Mouse (Mus musculus) bone marrow macrophage, adult 2 months (primary cell): ENCODE results near the gene Snrnp70. TPM values are rescaled to one million over a fixed set of nuclear protein-coding genes. Genes with fewer than 3 reads are reported as not detected.

Source experiments
- H3K27ac ChIP-seq: 2 replicates; pipeline ENCODE4 v1.5.1; 2012; ENCODE audit warnings: low read depth, low read length; ENCODE audit not compliant: insufficient read depth
- H3K4me1 ChIP-seq: 2 replicates; pipeline ENCODE4 v1.6.1; 2012; ENCODE audit warnings: low read length; ENCODE audit not compliant: control insufficient read depth, insufficient read depth
- H3K4me3 ChIP-seq: 2 replicates; pipeline ENCODE4 v1.5.1; 2012; ENCODE audit warnings: mild to moderate bottlenecking, low read length, moderate library complexity; ENCODE audit not compliant: insufficient read depth
- CTCF ChIP-seq: IDR thresholded peaks from 2 replicates; pipeline ENCODE4 v1.5.1; 2012; ENCODE audit warnings: low read depth, mild to moderate bottlenecking, low read length, moderate library complexity
- POLR2A ChIP-seq: IDR thresholded peaks from 2 replicates; pipeline ENCODE4 v1.6.1; 2012; ENCODE audit warnings: mild to moderate bottlenecking, low read depth, low read length, borderline replicate concordance
- polyA plus RNA-seq: library from polyadenylated mRNA; stranded (reverse); fragments of >200 nt; gene quantifications from 2 replicates; pipeline ENCODE4 v1.2.4, GENCODE M21; 2012; ENCODE audit not compliant: missing spikeins, insufficient read depth, insufficient read length

Gene Snrnp70
- polyA plus RNA-seq, 1 experiment = 385 TPM

GRCm38 (mm10) chr7:45340669-45341068, 54.9 kb downstream of the Snrnp70 start:
- TF ChIP-seq POLR2A (no peak), CTCF (no peak)
- Histone ChIP-seq H3K4me1 (peaks cover 14% of the 10 kb centered on the region), H3K27ac (no peak overlapping the region)

GRCm38 (mm10) chr7:45340066-45340442, 55.5 kb downstream of the Snrnp70 start:
- H3K4me1 ChIP-seq = peaks cover 14% of the 10 kb centered on the region
- TF ChIP-seq POLR2A (no peak), CTCF (no peak)
- peak overlapping the region; percentile 56 for H3K4me3 ChIP-seq
- no peak overlapping the region for H3K27ac ChIP-seq

More at GRCm38 (mm10) chr7:45340669-45341068, 54.9 kb downstream of the Snrnp70 start:
- peak overlapping the region; percentile 56 for H3K4me3 ChIP-seq

- TF ChIP-seq CTCF = peak; percentile 3; the same call in 1 of the 2 replicates
- no peak for TF ChIP-seq POLR2A
- Histone ChIP-seq H3K4me1 (peaks cover 14% of the 10 kb centered on the region), H3K4me3 (peak overlapping the region; percentile 56), H3K27ac (no peak overlapping the region)
These were observed 56.0 kb downstream of the Snrnp70 start for GRCm38 (mm10) chr7:45339410-45340065.

GRCm38 (mm10) chr7:45338161-45338911, 57.2 kb downstream of the Snrnp70 start:
- H3K4me1 ChIP-seq = peaks cover 14% of the 10 kb centered on the region
- no peak overlapping the region for H3K4me3 ChIP-seq
- H3K27ac ChIP-seq = no peak overlapping the region
- TF ChIP-seq CTCF (no peak), POLR2A (no peak)

GRCm38 (mm10) chr7:45337469-45337868, 58.1 kb downstream of the Snrnp70 start:
- Histone ChIP-seq H3K4me3 (no peak overlapping the region), H3K27ac (no peak overlapping the region), H3K4me1 (peaks cover 14% of the 10 kb centered on the region)
- no peak for TF ChIP-seq CTCF
- TF ChIP-seq POLR2A = no peak

GRCm38 (mm10) chr7:45336319-45336718, 59.2 kb downstream of the Snrnp70 start:
- H3K4me3 ChIP-seq = no peak overlapping the region
- no peak overlapping the region for H3K27ac ChIP-seq
- peaks cover 14% of the 10 kb centered on the region for H3K4me1 ChIP-seq
- no peak for TF ChIP-seq POLR2A
- TF ChIP-seq CTCF = no peak

- no peak within 1 kb of the TSS for H3K4me3 ChIP-seq
- no peak for TF ChIP-seq POLR2A
- TF ChIP-seq CTCF = no peak
- peaks cover 5% of the 10 kb centered on the region; the same call in 1 of the 2 replicates for H3K4me1 ChIP-seq
- H3K27ac ChIP-seq = no peak within 1 kb of the TSS
These were observed 60.5 kb downstream of the Snrnp70 start, which contains the start of gene Hrc for GRCm38 (mm10) chr7:45335056-45335455. Gene Hrc (plus strand): TSS chr7:45335290.

GRCm38 (mm10) chr7:45334605-45335004, 60.9 kb downstream of the Snrnp70 start:
- Histone ChIP-seq H3K4me3 (no peak overlapping the region), H3K4me1 (peaks cover 5% of the 10 kb centered on the region; the same call in 1 of the 2 replicates), H3K27ac (no peak overlapping the region)
- TF ChIP-seq POLR2A (no peak), CTCF (no peak)

- no peak within 1 kb of the TSS for H3K27ac ChIP-seq
- peak within 1 kb of the TSS; percentile 61 for H3K4me3 ChIP-seq
- TF ChIP-seq CTCF = no peak
- no peak for TF ChIP-seq POLR2A
- H3K4me1 ChIP-seq = no peaks in the 10 kb centered on the region
These were observed 62.0 kb downstream of the Snrnp70 start, which contains the start of gene Trpm4 for GRCm38 (mm10) chr7:45333431-45333982. Gene Trpm4 (minus strand): TSS chr7:45333780.

GRCm38 (mm10) chr7:45332685-45333425, 62.7 kb downstream of the Snrnp70 start:
- TF ChIP-seq CTCF = no peak
- no peak for TF ChIP-seq POLR2A
- no peaks in the 10 kb centered on the region for H3K4me1 ChIP-seq
- no peak overlapping the region for H3K27ac ChIP-seq
- H3K4me3 ChIP-seq = peak overlapping the region; percentile 61
